Mouse (Mus musculus) thymus, adult 2 months (tissue): Measurements from ENCODE around the gene Arhgef6.

ENCODE experiments used
- CTCF ChIP-seq: fragments of 200-500 bp; IDR thresholded peaks from 2 replicates; pipeline ENCODE4 v1.5.1; 2012; ENCODE audit warnings: mild to moderate bottlenecking, control low read depth, low read length, moderate library complexity, borderline replicate concordance; ENCODE audit not compliant: control insufficient read depth, poor library complexity, insufficient read depth; ENCODE audit errors: extremely low read depth
- POLR2A ChIP-seq: fragments of 200-500 bp; IDR thresholded peaks from 2 replicates; pipeline ENCODE4 v1.6.1; 2012; ENCODE audit warnings: mild to moderate bottlenecking, low read length, control low read depth, moderate library complexity; ENCODE audit not compliant: control insufficient read depth, poor library complexity, insufficient read depth; ENCODE audit errors: extremely low read depth

DNA sequence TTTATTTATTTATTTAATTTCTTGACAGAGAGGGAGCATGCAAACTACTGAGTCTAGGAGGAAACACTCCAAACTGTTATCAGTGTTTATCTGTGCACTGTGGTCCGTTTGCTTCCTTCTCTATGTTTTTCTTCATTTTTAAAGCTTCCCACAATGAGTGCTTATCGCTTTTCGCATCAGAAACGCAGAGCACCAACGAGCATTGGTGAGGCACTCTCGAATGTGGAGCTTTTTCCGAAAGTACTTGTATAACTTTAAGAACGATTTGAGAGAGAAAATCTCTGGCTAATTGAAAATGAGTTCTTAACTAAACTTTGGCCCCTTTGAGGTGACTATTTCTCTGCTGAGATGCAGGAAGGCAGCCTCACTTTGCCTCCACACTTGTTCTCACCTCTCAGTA, 151.2 kb downstream of the Arhgef6 start:
- TF ChIP-seq CTCF, result no peak
- no peak for TF ChIP-seq POLR2A
